Mouse (Mus musculus) heart, embryonic 16.5 days (tissue): ENCODE data around the gene Ptk7. TPM values are rescaled to one million over a fixed set of nuclear protein-coding genes. Genes with fewer than 3 reads are reported as not detected.
"Not testable (repeated sequence)": the region's sequence is repeated elsewhere in the genome, so short reads cannot be mapped to it uniquely, and the experiment has no call there.

Experiments used
- ATAC-seq: fragments of 200-750 bp; cut with Nextera tagmentation; replicated peaks from 2 replicates; pipeline ENCODE4 v1.8.0; 2017; ENCODE audit warnings: moderate number of reproducible peaks; ENCODE audit not compliant: insufficient read depth, low FRiP score; ENCODE audit errors: extremely low read depth
- H3K27ac ChIP-seq: fragments of 300-500 bp; sonication (generic); 2 replicates; pipeline ENCODE4 v1.5.1; 2014; ENCODE audit warnings: mild to moderate bottlenecking, low read length, control low read depth, moderate library complexity
- H3K27me3 ChIP-seq: fragments of 300-500 bp; sonication (generic); 2 replicates; pipeline ENCODE4 v1.6.1; 2014; ENCODE audit warnings: low read length, mixed read lengths; ENCODE audit not compliant: control insufficient read depth, insufficient read depth
- H3K36me3 ChIP-seq: fragments of 300-500 bp; sonication (generic); 2 replicates; pipeline ENCODE4 v1.6.1; 2014; ENCODE audit not compliant: control insufficient read depth, insufficient read depth
- H3K4me1 ChIP-seq: fragments of 300-500 bp; sonication (generic); 2 replicates; pipeline ENCODE4 v1.6.1; 2014; ENCODE audit warnings: low read length, mixed read lengths; ENCODE audit not compliant: control insufficient read depth, insufficient read depth
- H3K4me2 ChIP-seq: fragments of 300-500 bp; sonication (generic); 2 replicates; pipeline ENCODE4 v1.6.1; 2014; ENCODE audit warnings: low read depth, mild to moderate bottlenecking, control low read depth, low read length
- H3K4me3 ChIP-seq: fragments of 300-500 bp; sonication (generic); 2 replicates; pipeline ENCODE4 v1.5.1; 2014; ENCODE audit warnings: mild to moderate bottlenecking, control low read depth, low read length
- H3K9ac ChIP-seq: fragments of 300-500 bp; sonication (generic); 2 replicates; pipeline ENCODE4 v1.6.1; 2014; ENCODE audit warnings: low read length, control low read depth
- H3K9me3 ChIP-seq: fragments of 300-500 bp; sonication (generic); replicated peaks from 2 replicates; pipeline ENCODE4 v1.6.1; 2016; ENCODE audit warnings: low read length; ENCODE audit not compliant: control insufficient read depth
- WGBS: fragments of 180-500 bp; shearing (Covaris S2); extraction: QIAGEN DNeasy Blood & Tissue Kit; methylation state at CpG from one replicate; pipeline ENCODE4 v1.1.7; 2014; 5-methylcytosine and 5-hydroxymethylcytosine counted together
- polyA plus RNA-seq: library from polyadenylated mRNA; unstranded; fragments of >200 nt; fragmentation: Nextera tagmentation; extraction: Ambion mirVana; gene quantifications from 2 replicates; pipeline ENCODE4 v1.2.1, GENCODE M21; 2015

The Ptk7 gene
- polyA plus RNA-seq, 1 experiment from 2014 or later: 37.6 TPM

GRCm38 (mm10) chr17:46559146-46559545 lies 70.2 kb downstream of the Ptk7 start:
- WGBS: 86% methylated on average over 6 of the region's 6 CpGs
- Histone ChIP-seq H3K4me1 (peaks cover 6% of the 10 kb centered on the region), H3K36me3 (0 out of 2 replicates have a peak, but pooled peaks cover 3% of the 10 kb centered on the region), H3K27ac (no peak overlapping the region), H3K4me3 (no peak overlapping the region), H3K27me3 (no peaks in the 10 kb centered on the region), H3K4me2 (no peak overlapping the region), H3K9me3 (no peaks in the 10 kb centered on the region), H3K9ac (no peak overlapping the region)
- ATAC-seq: no peak

GRCm38 (mm10) chr17:46558151-46558550 lies 71.2 kb downstream of the Ptk7 start:
- no peak overlapping the region for H3K27ac ChIP-seq
- WGBS: 72% methylated on average over 5 of the region's 5 CpGs

GRCm38 (mm10) chr17:46557321-46557720 lies 72.0 kb downstream of the Ptk7 start:
- H3K9ac ChIP-seq: peak overlapping the region; percentile 78; the same call in 1 of the 2 replicates
- not testable (repeated sequence) for H3K27me3 ChIP-seq, H3K9me3 ChIP-seq, H3K36me3 ChIP-seq, ATAC-seq, H3K4me2 ChIP-seq, H3K4me3 ChIP-seq
- H3K4me1 ChIP-seq: peaks cover 20% of the 10 kb centered on the region
- peak overlapping the region; percentile 92 for H3K27ac ChIP-seq

More at GRCm38 (mm10) chr17:46558151-46558550, 71.2 kb downstream of the Ptk7 start:
- no peak overlapping the region for H3K4me2 ChIP-seq
- no peaks in the 10 kb centered on the region for H3K27me3 ChIP-seq
- no peak overlapping the region for H3K4me3 ChIP-seq
- H3K9me3 ChIP-seq: no peaks in the 10 kb centered on the region
- no peak for ATAC-seq
- peaks cover 16% of the 10 kb centered on the region for H3K4me1 ChIP-seq
- no peaks in the 10 kb centered on the region for H3K36me3 ChIP-seq
- H3K9ac ChIP-seq: no peak overlapping the region

DNA sequence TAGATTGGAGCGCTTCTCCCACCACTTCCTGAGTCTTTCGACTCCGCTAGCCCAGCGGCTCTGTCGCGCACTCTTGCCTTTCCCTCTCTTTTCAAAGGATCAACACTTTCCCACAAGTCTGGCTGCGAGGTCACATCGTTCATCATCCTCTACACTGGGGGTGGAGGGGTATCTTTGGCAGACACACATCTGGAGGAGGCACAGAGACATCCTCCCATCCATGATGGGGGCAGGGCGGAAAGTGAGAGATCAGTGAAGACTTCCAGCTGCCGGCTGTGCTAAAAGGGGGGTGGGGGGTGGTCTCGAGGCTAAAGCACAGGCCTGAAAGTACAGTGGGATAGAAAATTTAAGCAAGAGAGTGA lies 72.7 kb downstream of the Ptk7 start:
- peak; percentile 1; the same call in 1 of the 2 replicates for ATAC-seq
- Histone ChIP-seq H3K9me3 (no peaks in the 10 kb centered on the region), H3K4me1 (peaks cover 27% of the 10 kb centered on the region), H3K4me3 (peak overlapping the region; percentile 96), H3K4me2 (peak overlapping the region; percentile 88), H3K27ac (peak overlapping the region; percentile 92), H3K27me3 (no peaks in the 10 kb centered on the region), H3K9ac (peak overlapping the region; percentile 78), H3K36me3 (peaks cover 6% of the 10 kb centered on the region)
- under 1% methylated on average over 11 of the region's 11 CpGs for WGBS

- Histone ChIP-seq H3K4me1 (peaks cover 30% of the 10 kb centered on the region), H3K4me3 (peak within 1 kb of the TSS; percentile 96), H3K27me3 (no peaks in the 10 kb centered on the region), H3K4me2 (peak within 1 kb of the TSS; percentile 88), H3K27ac (peak within 1 kb of the TSS; percentile 97), H3K36me3 (peaks cover 12% of the 10 kb centered on the region), H3K9me3 (no peaks in the 10 kb centered on the region), H3K9ac (peak within 1 kb of the TSS; percentile 100)
- ATAC-seq: peak; percentile 89
- WGBS: under 1% methylated on average over 82 of the region's 87 CpGs
Measured at GRCm38 (mm10) chr17:46555673-46556583, 73.4 kb downstream of the Ptk7 start, which contains the start of gene Srf. TSS of gene Srf (minus strand) at chr17:46556175.

- Histone ChIP-seq H3K4me3 (peak overlapping the region; percentile 96), H3K4me1 (peaks cover 30% of the 10 kb centered on the region), H3K4me2 (peak overlapping the region; percentile 78), H3K9ac (peak overlapping the region; percentile 100), H3K36me3 (peaks cover 20% of the 10 kb centered on the region), H3K9me3 (no peaks in the 10 kb centered on the region), H3K27ac (peak overlapping the region; percentile 97), H3K27me3 (no peaks in the 10 kb centered on the region)
- peak; percentile 0; the same call in 1 of the 2 replicates for ATAC-seq
- WGBS: under 1% methylated on average over 75 of the region's 75 CpGs
Measured at GRCm38 (mm10) chr17:46554977-46555672, 74.2 kb downstream of the Ptk7 start.

DNA sequence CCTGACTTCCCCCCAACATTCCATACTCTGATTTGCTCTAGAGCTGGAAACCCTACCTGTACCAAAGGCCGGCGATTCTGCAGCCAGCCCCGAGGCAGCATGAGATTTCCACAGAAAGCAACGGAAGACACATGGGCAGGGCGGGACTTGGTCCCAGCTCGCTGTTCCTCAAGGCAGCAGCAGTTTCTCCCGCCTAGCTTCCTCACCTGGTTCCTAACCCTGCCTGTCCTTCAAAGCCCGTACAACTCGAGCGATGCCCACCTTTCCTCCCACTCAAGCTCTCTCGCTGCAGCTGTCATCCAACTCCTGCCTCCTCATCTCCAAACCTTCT lies 74.7 kb downstream of the Ptk7 start:
- Histone ChIP-seq H3K9me3 (no peaks in the 10 kb centered on the region), H3K4me2 (peak overlapping the region; percentile 78), H3K4me3 (peak overlapping the region; percentile 96), H3K36me3 (peaks cover 24% of the 10 kb centered on the region), H3K9ac (peak overlapping the region; percentile 100), H3K27ac (peak overlapping the region; percentile 97), H3K4me1 (peaks cover 30% of the 10 kb centered on the region), H3K27me3 (no peaks in the 10 kb centered on the region)
- WGBS: 2% methylated on average over 11 of the region's 11 CpGs
- no peak for ATAC-seq

- H3K9me3 ChIP-seq: no peaks in the 10 kb centered on the region
- peaks cover 30% of the 10 kb centered on the region for H3K4me1 ChIP-seq
- H3K27ac ChIP-seq: peak overlapping the region; percentile 97
- peak overlapping the region; percentile 100 for H3K9ac ChIP-seq
- ATAC-seq: no peak
- 27% methylated on average over 3 of the region's 3 CpGs for WGBS
- H3K4me3 ChIP-seq: peak overlapping the region; percentile 96
- H3K27me3 ChIP-seq: no peaks in the 10 kb centered on the region
- peaks cover 28% of the 10 kb centered on the region for H3K36me3 ChIP-seq
- peak overlapping the region; percentile 78 for H3K4me2 ChIP-seq
Measured at GRCm38 (mm10) chr17:46553926-46554325, 75.4 kb downstream of the Ptk7 start.

GRCm38 (mm10) chr17:46553469-46553868 lies 75.8 kb downstream of the Ptk7 start:
- H3K9ac ChIP-seq: peak overlapping the region; percentile 100
- peaks cover 30% of the 10 kb centered on the region for H3K4me1 ChIP-seq
- no peaks in the 10 kb centered on the region for H3K9me3 ChIP-seq
- H3K27ac ChIP-seq: peak overlapping the region; percentile 97
- no peak for ATAC-seq
- no peaks in the 10 kb centered on the region for H3K27me3 ChIP-seq
- H3K36me3 ChIP-seq: peaks cover 33% of the 10 kb centered on the region
- WGBS: 24% methylated on average over 11 of the region's 11 CpGs
- peak overlapping the region; percentile 78 for H3K4me2 ChIP-seq
- peak overlapping the region; percentile 96 for H3K4me3 ChIP-seq
